Mouse (Mus musculus): ENCODE data around the gene Terf2ip. TPM values are rescaled to one million over a fixed set of nuclear protein-coding genes. Genes with fewer than 3 reads are reported as not detected.

Gene Terf2ip
- polyA plus RNA-seq, 1 experiment from 2014 or later = 15.7 TPM

DNA sequence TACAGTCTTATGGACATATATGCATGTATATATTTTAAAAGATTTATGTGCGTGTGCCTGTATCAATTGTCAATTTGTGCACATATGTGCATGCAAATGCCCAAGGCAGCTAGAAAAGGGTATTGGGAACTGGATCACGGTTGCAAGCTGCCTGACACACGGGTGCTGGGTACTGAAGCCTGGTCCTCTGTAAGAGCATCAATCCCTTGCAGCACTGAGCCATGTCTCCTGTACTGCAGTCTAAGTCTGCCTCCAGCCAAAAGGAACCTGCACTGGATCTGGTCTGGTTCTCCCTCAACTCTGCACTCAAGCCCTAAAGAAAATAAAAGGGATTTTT is 18.5 kb upstream of the Terf2ip start:
- TF ChIP-seq CTCF (IDR thresholded peaks at IDR 0.05; ENCODE audit: low read depth) = no peak
- Histone ChIP-seq H3K4me1 (replicated peaks; ENCODE audit: insufficient read depth, low read length) (0 out of 2 replicates have a peak, but pooled peaks cover 3% of the 10 kb centered on the region), H3K4me3 (replicated peaks; ENCODE audit: low read depth, low read length) (no peak overlapping the region), H3K9me3 (replicated peaks; ENCODE audit: low read length) (no peaks in the 10 kb centered on the region), H3K27me3 (ENCODE audit: insufficient read depth, low read length) (no peaks in the 10 kb centered on the region), H3K9ac (ENCODE audit: low read depth, low read length) (no peak overlapping the region), H3K27ac (no peak overlapping the region), H3K36me3 (ENCODE audit: insufficient read depth, low read length) (peaks cover 53% of the 10 kb centered on the region), H3K4me2 (ENCODE audit: low read length) (no peak overlapping the region; the same call in 1 of the 2 replicates)
- DNase-seq (ENCODE audit: low spot score) = no peak
- 67% methylated on average over 3 of the region's 3 CpGs for WGBS
- no peak for ATAC-seq (replicated peaks; ENCODE audit: low FRiP score, low read depth)

DNA sequence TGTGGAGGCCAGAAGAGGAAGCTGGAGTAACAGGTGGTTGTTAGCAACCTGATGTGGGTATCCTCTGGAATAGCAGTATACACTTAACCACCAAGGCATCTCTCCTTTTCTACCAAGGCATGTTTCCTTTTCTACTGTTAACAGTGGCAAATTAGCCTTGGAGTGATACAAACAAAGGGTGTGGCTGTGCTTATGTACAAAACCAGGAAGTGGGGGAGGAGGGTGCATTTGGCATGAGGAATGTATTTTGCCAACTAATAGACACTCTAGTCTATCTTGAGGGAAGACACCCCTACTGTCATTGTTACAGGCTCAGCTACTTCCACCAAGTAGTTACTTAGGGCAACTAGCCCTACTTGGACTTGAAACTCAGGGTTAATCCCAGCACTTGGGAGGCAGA is 6.4 kb upstream of the Terf2ip start:
- Histone ChIP-seq H3K27ac (no peak overlapping the region), H3K4me2 (ENCODE audit: low read length) (no peak overlapping the region), H3K4me1 (replicated peaks; ENCODE audit: insufficient read depth, low read length) (no peaks in the 10 kb centered on the region), H3K4me3 (replicated peaks; ENCODE audit: low read depth, low read length) (no peak overlapping the region), H3K27me3 (ENCODE audit: insufficient read depth, low read length) (no peaks in the 10 kb centered on the region), H3K36me3 (ENCODE audit: insufficient read depth, low read length) (peaks cover 52% of the 10 kb centered on the region), H3K9ac (ENCODE audit: low read depth, low read length) (no peak overlapping the region), H3K9me3 (replicated peaks; ENCODE audit: low read length) (no peaks in the 10 kb centered on the region)
- no peak for TF ChIP-seq CTCF (IDR thresholded peaks at IDR 0.05; ENCODE audit: low read depth)
- DNase-seq (ENCODE audit: low spot score) = no peak
- no peak for ATAC-seq (replicated peaks; ENCODE audit: low FRiP score, low read depth)

- WGBS = 91% methylated on average over 6 of the region's 6 CpGs
- no peaks in the 10 kb centered on the region for H3K27me3 ChIP-seq (ENCODE audit: insufficient read depth, low read length)
- H3K36me3 ChIP-seq (ENCODE audit: insufficient read depth, low read length) = peaks cover 43% of the 10 kb centered on the region
- H3K4me3 ChIP-seq (replicated peaks; ENCODE audit: low read depth, low read length) = no peak overlapping the region
- no peak overlapping the region for H3K4me2 ChIP-seq (ENCODE audit: low read length)
- ATAC-seq (replicated peaks; ENCODE audit: low FRiP score, low read depth) (no peak), DNase-seq (ENCODE audit: low spot score) (no peak)
- H3K27ac ChIP-seq = no peak overlapping the region
- no peaks in the 10 kb centered on the region for H3K9me3 ChIP-seq (replicated peaks; ENCODE audit: low read length)
- H3K4me1 ChIP-seq (replicated peaks; ENCODE audit: insufficient read depth, low read length) = peaks cover 4% of the 10 kb centered on the region; the same call in 1 of the 2 replicates
- no peak for TF ChIP-seq CTCF (IDR thresholded peaks at IDR 0.05; ENCODE audit: low read depth)
- no peak overlapping the region for H3K9ac ChIP-seq (ENCODE audit: low read depth, low read length)
Measured at GRCm38 (mm10) chr8:112005601-112006000, 5.6 kb upstream of the Terf2ip start.

GRCm38 (mm10) chr8:112007669-112008068 is 3.5 kb upstream of the Terf2ip start:
- Histone ChIP-seq H3K4me3 (replicated peaks; ENCODE audit: low read depth, low read length) (no peak overlapping the region), H3K27ac (no peak overlapping the region), H3K4me2 (ENCODE audit: low read length) (no peak overlapping the region), H3K9ac (ENCODE audit: low read depth, low read length) (no peak overlapping the region), H3K4me1 (replicated peaks; ENCODE audit: insufficient read depth, low read length) (peaks cover 10% of the 10 kb centered on the region), H3K9me3 (replicated peaks; ENCODE audit: low read length) (no peaks in the 10 kb centered on the region), H3K27me3 (ENCODE audit: insufficient read depth, low read length) (no peaks in the 10 kb centered on the region), H3K36me3 (ENCODE audit: insufficient read depth, low read length) (peaks cover 22% of the 10 kb centered on the region; the same call in 1 of the 2 replicates)
- ATAC-seq (replicated peaks; ENCODE audit: low FRiP score, low read depth) (no peak), DNase-seq (ENCODE audit: low spot score) (no peak)
- WGBS = 87% methylated on average over 2 of the region's 2 CpGs
- TF ChIP-seq CTCF (IDR thresholded peaks at IDR 0.05; ENCODE audit: low read depth) = no peak

GRCm38 (mm10) chr8:112009558-112009957 is 1.6 kb upstream of the Terf2ip start:
- Histone ChIP-seq H3K9me3 (replicated peaks; ENCODE audit: low read length) (no peaks in the 10 kb centered on the region), H3K27me3 (ENCODE audit: insufficient read depth, low read length) (no peaks in the 10 kb centered on the region), H3K4me3 (replicated peaks; ENCODE audit: low read depth, low read length) (no peak overlapping the region), H3K36me3 (ENCODE audit: insufficient read depth, low read length) (0 out of 2 replicates have a peak, but pooled peaks cover 9% of the 10 kb centered on the region), H3K4me2 (ENCODE audit: low read length) (no peak overlapping the region), H3K27ac (no peak overlapping the region), H3K9ac (ENCODE audit: low read depth, low read length) (no peak overlapping the region), H3K4me1 (replicated peaks; ENCODE audit: insufficient read depth, low read length) (peaks cover 17% of the 10 kb centered on the region)
- ATAC-seq (replicated peaks; ENCODE audit: low FRiP score, low read depth) (no peak), DNase-seq (ENCODE audit: low spot score) (no peak)
- WGBS = 91% methylated on average over 7 of the region's 7 CpGs
- no peak for TF ChIP-seq CTCF (IDR thresholded peaks at IDR 0.05; ENCODE audit: low read depth)

GRCm38 (mm10) chr8:112011816-112012242 is 631 bp downstream of the Terf2ip start:
- no peak for TF ChIP-seq CTCF (IDR thresholded peaks at IDR 0.05; ENCODE audit: low read depth)
- Histone ChIP-seq H3K4me3 (replicated peaks; ENCODE audit: low read depth, low read length) (peak overlapping the region; percentile 74), H3K36me3 (ENCODE audit: insufficient read depth, low read length) (peaks cover 6% of the 10 kb centered on the region; the same call in 1 of the 2 replicates), H3K9ac (ENCODE audit: low read depth, low read length) (peak overlapping the region; percentile 83), H3K27me3 (ENCODE audit: insufficient read depth, low read length) (no peaks in the 10 kb centered on the region), H3K9me3 (replicated peaks; ENCODE audit: low read length) (no peaks in the 10 kb centered on the region), H3K27ac (peak overlapping the region; percentile 78), H3K4me1 (replicated peaks; ENCODE audit: insufficient read depth, low read length) (peaks cover 17% of the 10 kb centered on the region), H3K4me2 (ENCODE audit: low read length) (peak overlapping the region; percentile 98)
- peak; percentile 18 for DNase-seq (ENCODE audit: low spot score)
- WGBS = under 1% methylated on average over 40 of the region's 40 CpGs
- no peak; the same call in none of the 2 replicates for ATAC-seq (replicated peaks; ENCODE audit: low FRiP score, low read depth)

GRCm38 (mm10) chr8:112014936-112015335 is 3.7 kb downstream of the Terf2ip start, which contains the start of gene Gm6793:
Gene Gm6793 (minus strand): TSS chr8:112015036.
- WGBS = 93% methylated on average over 11 of the region's 11 CpGs
- Histone ChIP-seq H3K4me3 (replicated peaks; ENCODE audit: low read depth, low read length) (no peak within 1 kb of the TSS), H3K4me1 (replicated peaks; ENCODE audit: insufficient read depth, low read length) (peaks cover 17% of the 10 kb centered on the region)

More at GRCm38 (mm10) chr8:112014936-112015335, 3.7 kb downstream of the Terf2ip start, which contains the start of gene Gm6793:
- ATAC-seq (replicated peaks; ENCODE audit: low FRiP score, low read depth) = no peak
- H3K9ac ChIP-seq (ENCODE audit: low read depth, low read length) = no peak within 1 kb of the TSS
- no peaks in the 10 kb centered on the region for H3K27me3 ChIP-seq (ENCODE audit: insufficient read depth, low read length)
- no peak within 1 kb of the TSS for H3K27ac ChIP-seq
- no peak for TF ChIP-seq CTCF (IDR thresholded peaks at IDR 0.05; ENCODE audit: low read depth)
- no peak for DNase-seq (ENCODE audit: low spot score)
- H3K4me2 ChIP-seq (ENCODE audit: low read length) = no peak within 1 kb of the TSS
- no peaks in the 10 kb centered on the region for H3K9me3 ChIP-seq (replicated peaks; ENCODE audit: low read length)
- H3K36me3 ChIP-seq (ENCODE audit: insufficient read depth, low read length) = peaks cover 14% of the 10 kb centered on the region

All from kidney, postnatal 0 days (tissue).